Mouse (Mus musculus): ENCODE measurements at regions not wholly inside any gene's neighbourhood (a gene's known extent, or its start where the extent isn't known, plus 50 kb on each side); places are given as distances from the start of the nearest gene placed in this dataset.
A peak's percentile ranks its signal among the peaks of the same experiment; 100 is the strongest.
"Not testable (repeated sequence)": the region's sequence is repeated elsewhere in the genome, so short reads cannot be mapped to it uniquely, and the experiment has no call there.

GRCm38 (mm10) chr14:15140871-15141270 lies 297.9 kb downstream of the Lrrc3b start:
- not testable (repeated sequence) for H3K27me3 ChIP-seq; H3K9me3 ChIP-seq (replicated peaks); H3K4me3 ChIP-seq (replicated peaks); H3K4me2 ChIP-seq; H3K36me3 ChIP-seq; H3K4me1 ChIP-seq; H3K27ac ChIP-seq; ATAC-seq (replicated peaks; ENCODE audit: low FRiP score); H3K9ac ChIP-seq
- WGBS, result 92% methylated on average over 1 of the region's 1 CpGs

GRCm38 (mm10) chr14:15142839-15143238 lies 295.9 kb downstream of the Lrrc3b start:
- 83% methylated on average over 1 of the region's 1 CpGs for WGBS

GRCm38 (mm10) chr14:15148516-15148915 lies 290.3 kb downstream of the Lrrc3b start:
- Histone ChIP-seq H3K9ac (no peak overlapping the region), H3K4me3 (replicated peaks) (no peak overlapping the region), H3K36me3 (no peaks in the 10 kb centered on the region), H3K4me1 (no peaks in the 10 kb centered on the region), H3K9me3 (replicated peaks) (no peaks in the 10 kb centered on the region), H3K4me2 (no peak overlapping the region), H3K27ac (no peak overlapping the region), H3K27me3 (no peaks in the 10 kb centered on the region)
- ATAC-seq (replicated peaks; ENCODE audit: low FRiP score), result no peak
- 93% methylated on average over 1 of the region's 1 CpGs for WGBS

More at GRCm38 (mm10) chr14:15142839-15143238, 295.9 kb downstream of the Lrrc3b start:
- Histone ChIP-seq H3K9me3 (replicated peaks) (no peaks in the 10 kb centered on the region), H3K9ac (no peak overlapping the region), H3K27me3 (no peaks in the 10 kb centered on the region), H3K27ac (no peak overlapping the region), H3K36me3 (no peaks in the 10 kb centered on the region), H3K4me3 (replicated peaks) (no peak overlapping the region), H3K4me1 (no peaks in the 10 kb centered on the region), H3K4me2 (no peak overlapping the region)
- peak; percentile 76 for ATAC-seq (replicated peaks; ENCODE audit: low FRiP score)

Data from kidney, embryonic 15.5 days (tissue).